Mouse (Mus musculus) cerebellum, postnatal 25 days (tissue): ENCODE measurements around the gene Erg.

ENCODE experiments used
- DNase-seq, 2 experiments: peaks; one replicate each; pipeline ENCODE4 v3.0.0; 2021; ENCODE audit warnings: mixed read lengths in 2 of 2

The Erg gene

GRCm38 (mm10) chr16:95438848-95439540 is 147.4 kb downstream of the Erg start:
- no peak for DNase-seq

GRCm38 (mm10) chr16:95436611-95437010 is 149.8 kb downstream of the Erg start:
- no peak for DNase-seq

DNA sequence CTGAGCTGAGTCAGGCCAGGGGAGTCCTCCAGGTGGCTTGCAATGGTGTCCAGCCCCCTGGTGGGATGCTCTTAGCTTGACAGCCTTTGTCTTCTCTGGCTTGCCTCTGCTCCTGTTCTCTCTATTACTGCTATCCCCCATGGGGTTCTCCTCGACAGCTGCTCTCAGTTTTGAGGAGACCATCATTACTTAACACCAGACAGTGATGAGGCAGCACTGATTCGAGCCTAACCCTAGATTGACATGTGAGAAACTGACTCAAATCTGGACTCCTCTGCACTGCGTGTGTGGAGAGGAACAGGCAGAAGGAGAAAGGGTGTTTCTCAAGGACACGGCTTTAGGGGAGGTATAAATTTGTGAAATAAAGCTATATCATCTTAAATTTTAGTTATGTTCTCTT is 150.3 kb downstream of the Erg start:
- DNase-seq = no peak

DNA sequence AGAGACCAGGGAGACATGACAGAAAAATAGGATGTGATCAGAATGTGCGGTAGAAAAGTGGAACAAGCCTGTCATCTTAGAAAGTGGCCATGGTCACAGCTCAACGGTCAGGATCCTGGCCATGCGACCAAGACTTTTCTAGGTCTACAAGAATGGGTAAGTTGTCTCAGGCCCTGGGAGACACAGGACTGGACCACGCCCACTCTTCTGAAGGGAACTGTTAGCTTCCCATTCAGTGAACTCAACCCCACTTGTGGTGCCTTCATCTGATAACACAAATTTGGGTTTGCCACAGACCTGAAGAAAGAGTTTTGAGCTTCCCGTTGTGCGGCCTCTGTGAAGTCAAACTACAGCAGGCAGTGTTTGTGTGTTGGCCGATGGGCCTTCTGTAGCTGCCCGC is 152.0 kb downstream of the Erg start:
- no peak for DNase-seq

- no peak for DNase-seq
These were observed 153.8 kb downstream of the Erg start for GRCm38 (mm10) chr16:95432540-95432971.

DNA sequence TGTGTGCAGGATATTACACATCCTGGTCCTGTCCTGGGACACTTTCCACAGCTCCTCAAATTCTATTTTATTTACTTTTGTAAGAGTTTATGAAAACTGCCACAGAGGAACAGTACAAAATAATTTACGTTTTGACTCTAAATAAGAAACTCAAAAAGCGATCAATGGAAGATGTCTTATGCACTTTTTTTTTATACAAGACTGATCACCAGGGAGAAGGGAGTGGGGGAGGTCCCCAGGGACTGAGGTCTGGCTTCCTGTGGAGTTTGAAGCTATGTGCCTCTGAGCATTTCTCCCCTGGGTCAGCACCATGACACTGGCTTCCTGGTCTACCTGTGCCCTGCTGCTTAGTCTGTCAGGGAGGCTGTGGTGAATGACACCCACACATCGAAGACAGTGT is 156.5 kb downstream of the Erg start:
- DNase-seq = no peak

DNA sequence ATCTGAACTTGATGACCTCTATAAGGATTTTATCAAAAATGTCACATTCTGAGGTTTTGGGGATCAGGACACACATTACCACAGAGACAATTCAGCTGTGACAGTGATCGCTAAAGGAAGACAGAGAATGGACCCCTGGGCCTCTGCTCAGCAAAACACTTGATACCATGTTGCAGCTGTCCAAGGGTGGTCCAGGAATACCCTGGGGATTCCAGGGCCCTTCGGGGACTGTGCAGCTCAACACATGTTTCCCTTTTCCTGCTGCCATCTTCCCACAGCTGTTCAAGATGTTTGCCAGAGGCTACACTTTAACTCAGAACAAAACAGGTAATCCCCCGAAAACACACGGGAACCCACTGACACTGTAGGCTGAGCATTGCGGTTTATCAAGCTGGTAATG is 158.2 kb downstream of the Erg start:
- no peak for DNase-seq

DNA sequence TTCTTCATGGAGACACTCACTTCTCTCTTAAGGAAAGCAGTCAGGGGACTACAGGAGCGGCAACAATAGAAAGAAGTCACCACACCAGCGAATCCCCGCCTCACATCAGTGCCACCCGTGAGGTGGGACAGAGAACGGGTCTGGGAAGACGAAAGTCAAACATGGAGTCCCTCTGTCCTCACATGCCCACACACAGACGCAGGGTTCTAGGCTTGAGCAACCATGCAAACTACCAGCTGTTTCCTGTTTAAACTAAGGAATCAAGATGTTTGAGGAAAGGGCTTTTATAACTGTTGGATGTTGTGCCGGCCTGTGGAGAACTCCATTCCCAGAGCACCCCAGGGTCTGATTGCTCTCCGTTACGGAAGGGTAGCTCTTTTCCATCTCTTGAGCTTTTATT is 158.9 kb downstream of the Erg start:
- DNase-seq = no peak

- DNase-seq = peak; percentile 64 to 70
These were observed 163.7 kb downstream of the Erg start for GRCm38 (mm10) chr16:95422658-95423073.

- DNase-seq = no peak
These were observed 165.0 kb downstream of the Erg start for GRCm38 (mm10) chr16:95421235-95421886.

DNA sequence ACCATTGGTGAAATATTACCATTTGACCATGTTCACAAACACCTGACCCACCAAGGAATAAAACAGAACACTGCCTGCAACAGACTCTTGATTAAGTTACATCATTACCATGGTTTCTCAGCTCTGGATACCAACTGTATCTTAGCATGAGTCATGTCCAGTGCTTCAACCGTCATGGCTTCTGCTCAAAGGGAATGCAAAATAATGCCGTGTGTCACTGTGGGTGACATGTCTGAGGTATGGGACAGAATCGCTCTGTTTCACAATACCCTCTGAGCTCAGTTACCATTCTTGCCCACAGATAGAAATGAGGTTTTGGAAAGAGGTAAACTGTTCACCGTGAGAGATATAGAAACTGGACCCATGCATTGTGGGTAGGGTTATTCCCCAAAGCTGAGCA is 170.5 kb downstream of the Erg start:
- DNase-seq = no peak

DNA sequence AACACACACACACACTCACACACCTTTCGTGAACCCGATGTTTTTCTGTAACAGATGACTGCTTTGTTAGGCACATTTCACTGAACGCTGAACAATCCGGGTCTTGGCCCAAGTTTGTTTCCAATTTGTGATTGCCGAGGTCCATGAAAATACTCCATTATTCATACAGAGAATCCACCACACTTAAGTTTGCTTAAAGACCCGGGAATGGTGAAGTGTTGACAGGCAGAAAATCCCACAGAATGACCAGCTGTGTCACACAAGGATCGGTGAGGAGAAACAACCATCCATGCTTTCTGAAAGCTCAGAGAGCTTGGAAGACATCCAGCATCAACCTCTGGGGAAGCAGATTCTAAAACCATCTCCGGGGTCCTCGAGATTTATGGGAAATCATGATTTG is 171.0 kb downstream of the Erg start:
- DNase-seq = no peak

DNA sequence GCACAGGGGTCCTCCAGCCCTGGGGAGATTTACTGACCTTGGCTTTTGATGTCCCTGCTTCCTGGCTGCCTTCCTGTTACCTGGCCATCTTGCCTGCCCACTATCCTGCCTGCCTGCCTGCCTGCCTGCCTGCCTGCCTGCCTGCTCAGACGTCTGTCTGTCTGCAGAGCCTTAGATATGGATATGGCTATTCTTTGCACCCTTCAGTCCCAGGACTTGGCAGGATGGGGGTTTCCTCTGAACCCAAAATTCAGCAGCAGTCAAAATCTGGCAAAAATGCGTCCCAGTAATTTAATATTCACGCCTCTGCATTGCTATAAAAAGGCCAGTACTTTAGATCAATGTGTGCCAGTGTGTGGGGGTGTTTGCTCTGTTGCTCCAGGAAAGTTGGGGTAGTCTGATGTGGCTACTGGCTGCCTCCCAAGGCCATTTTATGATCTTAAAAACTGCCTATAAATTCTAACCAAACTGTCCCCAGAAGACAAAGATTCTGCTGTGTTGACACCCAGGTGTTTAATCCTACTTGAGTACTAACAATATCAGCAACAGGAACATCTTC is 172.9 kb downstream of the Erg start:
- DNase-seq = no peak

DNA sequence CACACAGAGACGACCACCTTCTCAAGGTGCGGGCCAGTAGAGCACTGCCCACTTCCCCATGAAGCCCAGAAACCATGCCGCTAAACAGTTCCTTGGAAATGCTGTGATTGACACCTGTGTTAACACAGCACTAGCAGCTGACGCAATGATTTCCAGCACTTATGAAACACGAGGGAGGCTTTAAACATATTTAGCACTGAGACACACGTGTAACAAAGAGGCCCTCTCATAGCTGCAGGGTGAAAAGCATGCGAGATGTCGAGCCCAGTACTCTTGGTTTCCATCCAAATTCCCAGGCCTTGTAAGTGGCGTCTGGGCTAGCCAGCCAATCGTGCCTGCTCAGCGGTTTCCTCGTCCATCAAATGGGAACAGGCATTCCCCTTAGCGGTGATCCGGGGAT is 178.3 kb downstream of the Erg start:
- DNase-seq = no peak

DNA sequence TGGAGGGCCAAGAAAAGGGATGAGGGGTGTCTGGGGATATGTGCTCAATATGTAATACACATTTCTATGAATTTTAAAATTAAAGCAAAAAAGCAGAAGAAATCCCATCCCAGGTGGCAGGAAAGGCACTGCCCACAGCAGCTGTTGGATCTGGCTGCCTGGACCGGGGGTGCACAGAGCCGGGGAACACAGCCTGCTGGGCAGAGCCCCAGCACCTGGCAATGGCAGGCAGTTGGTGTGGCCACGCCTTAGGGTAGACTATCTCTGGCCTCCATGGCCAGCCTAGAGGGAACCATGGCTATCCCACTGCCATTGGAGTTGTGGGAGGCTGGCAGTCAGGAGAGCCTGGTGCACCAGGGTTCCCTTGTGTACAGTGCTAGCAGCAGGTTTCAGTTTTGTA is 180.9 kb downstream of the Erg start:
- no peak for DNase-seq

GRCm38 (mm10) chr16:95403453-95403852 is 182.9 kb downstream of the Erg start:
- peak; percentile 35 to 45 for DNase-seq

GRCm38 (mm10) chr16:95401869-95402268 is 184.5 kb downstream of the Erg start:
- peak; percentile 36 to 56 for DNase-seq

DNA sequence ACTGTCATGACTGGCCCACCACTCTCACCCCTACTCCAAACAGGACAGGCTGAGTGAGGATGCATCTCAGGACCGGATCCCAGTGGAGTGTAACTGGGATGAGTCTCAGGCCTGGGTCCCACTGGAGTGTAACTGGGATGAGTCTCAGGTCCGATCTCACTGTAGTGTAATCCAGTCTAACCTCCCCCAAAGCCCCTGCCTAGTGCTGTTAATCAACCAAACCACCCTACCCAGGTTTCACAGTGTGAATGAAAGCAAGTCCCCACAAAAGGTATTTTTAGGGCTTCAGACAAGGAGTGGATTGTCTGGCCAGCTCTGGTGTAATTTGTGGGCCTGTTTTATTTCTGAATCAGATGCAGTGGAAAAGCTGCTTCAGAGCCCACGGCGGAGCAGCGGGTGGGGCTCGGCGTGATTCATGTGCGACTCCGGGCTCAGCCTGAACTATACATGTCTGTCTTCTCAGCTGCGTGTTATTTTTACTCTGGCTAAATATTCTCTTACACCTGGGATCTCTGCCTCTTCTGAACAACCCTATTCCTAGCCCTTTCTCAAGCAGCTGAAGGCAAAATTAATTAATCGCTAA is 187.5 kb downstream of the Erg start:
- no peak for DNase-seq

DNA sequence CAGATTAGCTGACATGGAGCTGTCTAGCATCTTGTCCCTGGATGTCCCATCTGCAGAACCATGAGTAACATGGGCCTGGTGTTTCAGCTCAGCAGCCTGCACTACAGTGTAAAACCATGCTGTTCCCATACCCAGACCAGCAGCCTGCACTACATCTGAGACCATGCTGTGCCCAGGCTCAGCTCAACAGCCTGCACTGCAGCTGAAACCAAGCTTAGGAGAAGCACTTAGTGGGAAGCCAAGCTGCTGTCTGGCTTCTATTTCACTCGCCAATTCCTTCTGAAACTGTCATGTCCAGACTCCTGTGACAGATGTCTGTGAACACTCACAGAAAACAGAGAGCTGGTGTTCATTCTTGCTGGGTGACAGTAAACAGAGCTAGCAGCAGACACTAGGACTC is 195.6 kb downstream of the Erg start:
- no peak for DNase-seq

GRCm38 (mm10) chr16:95388811-95389529 is 197.4 kb downstream of the Erg start:
- DNase-seq = no peak

DNA sequence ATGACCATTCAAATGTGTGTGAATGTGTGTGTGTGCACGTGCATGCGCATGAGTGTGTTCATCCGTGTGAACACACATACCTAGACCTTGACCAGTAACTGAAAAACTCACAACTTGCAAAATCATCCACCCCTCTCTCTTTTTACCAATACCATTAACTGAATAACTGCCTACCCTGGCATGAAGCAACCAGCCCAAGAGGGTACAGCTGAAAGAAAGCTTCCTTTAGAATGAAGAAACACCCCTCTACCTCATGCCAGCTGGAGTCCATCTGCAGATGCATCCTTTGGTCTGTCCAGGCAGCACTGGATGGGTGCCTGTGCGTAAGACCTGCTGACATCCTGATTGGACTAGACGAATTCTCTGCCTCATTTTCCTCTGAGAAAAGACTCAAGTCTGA is 198.1 kb downstream of the Erg start:
- DNase-seq = no peak

DNA sequence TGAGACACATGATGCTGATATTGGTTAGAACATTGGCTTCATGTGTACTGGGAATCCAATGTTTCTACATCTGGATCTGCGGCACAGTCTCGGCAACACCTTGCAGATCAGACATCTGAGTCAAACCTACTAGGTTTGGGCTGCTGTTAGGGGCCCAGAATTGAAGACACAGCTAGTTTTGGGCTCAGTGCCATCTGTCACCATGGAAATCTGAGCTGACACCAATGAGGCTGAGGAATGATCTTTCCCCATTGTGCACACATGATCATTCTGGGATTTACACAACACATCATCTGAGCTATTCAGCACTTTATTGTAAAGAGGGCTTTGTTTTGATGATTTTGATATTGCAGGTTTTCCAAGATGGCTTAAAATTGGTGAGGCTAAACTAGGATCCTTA is 199.4 kb downstream of the Erg start:
- no peak for DNase-seq

- DNase-seq = no peak
These were observed 201.0 kb downstream of the Erg start for GRCm38 (mm10) chr16:95385299-95385973.
